Mouse (Mus musculus) bone marrow macrophage, adult 2 months (primary cell): ENCODE results near the gene Htra1.

ENCODE experiments used
- CTCF ChIP-seq: IDR thresholded peaks from 2 replicates; pipeline ENCODE4 v1.5.1; 2012; ENCODE audit warnings: low read depth, mild to moderate bottlenecking, low read length, moderate library complexity
- POLR2A ChIP-seq: IDR thresholded peaks from 2 replicates; pipeline ENCODE4 v1.6.1; 2012; ENCODE audit warnings: mild to moderate bottlenecking, low read depth, low read length, borderline replicate concordance

DNA sequence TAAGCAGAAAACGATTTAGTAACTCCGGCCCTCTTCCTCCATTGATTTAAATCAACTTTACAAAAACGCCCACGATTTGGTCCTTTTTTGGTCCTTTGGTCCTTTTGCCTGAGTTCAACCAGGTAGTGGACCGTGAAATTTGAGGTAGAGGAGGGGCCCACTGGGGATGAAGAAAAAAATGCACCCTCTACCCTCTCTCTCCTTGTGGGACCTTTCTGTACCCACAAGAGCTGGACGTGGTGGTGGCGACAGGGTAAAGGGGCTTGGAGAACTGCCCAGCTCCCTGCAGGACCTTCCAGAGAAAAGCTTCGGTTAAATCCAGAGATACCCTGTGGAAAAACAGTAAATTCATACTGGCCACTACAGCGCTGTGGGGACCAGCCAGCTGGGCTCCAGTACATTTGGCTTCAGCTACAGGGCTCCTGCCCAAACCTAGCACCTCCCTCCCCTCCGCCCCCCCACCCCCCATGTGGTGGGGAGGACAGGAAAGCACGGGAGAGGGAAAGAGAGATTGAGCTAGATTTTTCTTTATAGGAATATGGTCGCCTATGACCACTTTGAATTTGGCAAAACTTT lies 1.4 kb downstream of the Htra1 start:
- TF ChIP-seq CTCF (no peak), POLR2A (no peak)
